Mouse (Mus musculus): ENCODE data around the gene Usp48. TPM values are rescaled to one million over a fixed set of nuclear protein-coding genes. Genes with fewer than 3 reads are reported as not detected.

Usp48 gene
- polyA plus RNA-seq, 1 experiment from 2014 or later = 87.1 TPM

DNA sequence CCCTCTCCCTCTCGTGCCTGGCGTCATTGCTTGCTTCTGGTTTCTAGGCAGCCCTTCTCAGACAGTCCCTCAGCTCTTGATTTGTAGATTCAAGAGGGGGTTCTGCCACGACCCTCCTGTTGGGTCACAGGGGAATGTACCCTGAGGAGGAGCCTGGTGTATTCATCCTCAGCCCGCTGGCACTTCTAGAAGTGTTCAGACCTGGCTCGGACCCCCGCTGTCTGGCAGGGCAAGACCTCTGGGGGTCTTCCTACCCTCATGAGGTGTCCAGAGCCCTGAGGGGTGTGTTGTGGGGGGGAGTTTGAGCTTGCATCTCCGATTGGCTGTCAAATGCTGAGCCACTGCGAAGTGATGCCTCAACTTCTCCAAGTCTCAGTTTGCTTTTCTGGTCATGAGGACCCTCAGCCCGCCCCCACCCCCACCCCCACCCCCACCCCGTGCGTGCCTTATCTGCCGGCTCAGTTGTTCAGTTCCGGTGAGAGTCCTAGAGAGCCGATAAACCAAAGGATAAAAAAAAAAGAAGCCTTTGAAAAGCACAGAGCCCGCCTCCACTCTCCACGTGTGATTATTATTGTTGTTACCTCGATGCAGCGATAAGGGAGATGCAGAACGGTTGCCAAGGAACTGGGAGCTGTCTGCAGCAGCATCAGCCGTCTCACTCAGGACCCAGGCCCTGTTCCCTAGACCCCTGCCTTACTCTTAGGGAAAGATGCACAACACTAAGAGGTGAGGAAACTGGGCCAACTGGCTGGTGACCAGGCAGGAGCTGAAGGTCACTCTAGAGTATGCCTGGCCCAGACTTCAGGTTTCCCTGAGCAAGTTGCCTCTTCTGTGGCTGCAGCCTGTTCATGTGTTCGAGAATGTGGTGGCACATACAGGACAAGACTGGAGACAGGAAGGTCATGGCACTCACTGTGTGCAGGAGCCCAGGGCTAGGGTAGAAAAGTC, 106.0 kb downstream of the Usp48 start:
- no peaks in the 10 kb centered on the region for H3K9me3 ChIP-seq
- no peak for ATAC-seq (ENCODE audit: low FRiP score)
- peaks cover 35% of the 10 kb centered on the region for H3K4me1 ChIP-seq
- no peak overlapping the region for H3K4me2 ChIP-seq
- H3K36me3 ChIP-seq (replicated peaks) = no peaks in the 10 kb centered on the region
- H3K27ac ChIP-seq = no peak overlapping the region
- no peak overlapping the region for H3K4me3 ChIP-seq (replicated peaks)
- no peak overlapping the region for H3K9ac ChIP-seq
- no peaks in the 10 kb centered on the region for H3K27me3 ChIP-seq
- 57% methylated on average over 21 of the region's 21 CpGs for WGBS

DNA sequence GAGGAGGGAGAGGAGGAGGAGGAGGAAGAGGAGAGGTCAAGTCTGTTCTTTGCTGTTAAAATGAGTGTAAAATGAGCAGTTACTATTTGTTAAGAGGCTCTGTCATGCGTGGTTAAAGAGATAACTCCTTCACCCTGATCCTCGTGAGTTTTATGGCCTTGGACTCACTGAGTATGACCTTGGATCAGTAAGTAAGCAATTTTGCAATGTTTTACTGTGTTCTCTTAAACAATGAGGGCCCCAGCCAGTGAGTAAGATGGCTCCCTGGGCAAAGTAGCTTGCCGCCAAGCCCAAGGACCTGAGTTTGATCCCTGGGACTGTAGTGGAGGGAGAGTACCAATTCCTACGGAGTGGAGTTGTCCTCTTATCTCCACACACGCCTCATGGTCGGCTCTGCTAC, 107.4 kb downstream of the Usp48 start:
- ATAC-seq (ENCODE audit: low FRiP score) = no peak
- H3K4me1 ChIP-seq = peaks cover 37% of the 10 kb centered on the region
- no peak overlapping the region for H3K4me3 ChIP-seq (replicated peaks)
- H3K9ac ChIP-seq = no peak overlapping the region
- H3K27me3 ChIP-seq = no peaks in the 10 kb centered on the region
- H3K36me3 ChIP-seq (replicated peaks) = no peaks in the 10 kb centered on the region
- H3K9me3 ChIP-seq = no peaks in the 10 kb centered on the region
- 77% methylated on average over 6 of the region's 6 CpGs for WGBS
- H3K4me2 ChIP-seq = no peak overlapping the region
- no peak overlapping the region for H3K27ac ChIP-seq

DNA sequence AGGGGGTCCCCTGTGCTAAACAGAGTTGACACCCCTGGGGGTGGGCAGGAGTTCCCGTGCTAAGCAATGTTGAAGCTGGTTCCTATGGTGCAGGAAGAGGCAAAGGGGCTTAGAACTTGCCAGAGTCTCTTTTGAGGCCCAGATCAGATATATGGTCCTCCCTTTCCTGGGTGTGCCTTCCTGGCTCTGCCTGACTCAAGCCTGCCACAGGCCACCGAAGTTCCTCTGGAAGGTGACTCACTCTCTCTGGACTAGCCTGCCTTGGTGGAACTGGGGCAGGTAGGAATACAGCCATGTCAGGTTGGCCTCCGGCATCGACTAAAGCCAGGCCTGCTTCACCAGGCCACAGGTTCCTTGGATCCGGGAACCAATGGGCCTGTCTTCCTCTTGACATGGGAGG, 109.5 kb downstream of the Usp48 start:
- Histone ChIP-seq H3K9ac (no peak overlapping the region), H3K9me3 (no peaks in the 10 kb centered on the region), H3K4me2 (no peak overlapping the region), H3K4me1 (peaks cover 44% of the 10 kb centered on the region), H3K36me3 (replicated peaks) (no peaks in the 10 kb centered on the region), H3K27me3 (peaks cover 4% of the 10 kb centered on the region), H3K4me3 (replicated peaks) (no peak overlapping the region), H3K27ac (no peak overlapping the region)
- 95% methylated on average over 5 of the region's 5 CpGs for WGBS
- no peak for ATAC-seq (ENCODE audit: low FRiP score)

DNA sequence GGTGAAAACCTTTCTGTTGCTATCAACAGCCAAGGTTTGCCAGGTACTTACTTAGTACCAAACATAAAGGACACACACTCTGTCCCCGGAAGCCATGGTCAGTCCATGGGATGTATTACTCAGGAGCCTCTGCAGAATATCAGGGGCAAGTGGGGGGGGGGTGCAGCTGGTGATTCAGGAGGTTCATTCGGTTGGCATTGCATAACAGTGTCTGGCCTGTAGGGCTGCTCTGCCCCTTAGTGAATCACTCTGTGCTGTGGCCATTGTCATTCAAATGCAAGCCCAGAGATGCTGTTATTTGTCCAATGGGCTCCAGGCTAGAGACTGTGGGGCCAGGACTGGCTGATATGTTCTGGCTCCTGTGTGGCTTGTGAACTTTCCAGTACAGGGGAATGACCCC, 111.0 kb downstream of the Usp48 start:
- 53% methylated on average over 2 of the region's 2 CpGs for WGBS
- H3K36me3 ChIP-seq (replicated peaks) = no peaks in the 10 kb centered on the region

DNA sequence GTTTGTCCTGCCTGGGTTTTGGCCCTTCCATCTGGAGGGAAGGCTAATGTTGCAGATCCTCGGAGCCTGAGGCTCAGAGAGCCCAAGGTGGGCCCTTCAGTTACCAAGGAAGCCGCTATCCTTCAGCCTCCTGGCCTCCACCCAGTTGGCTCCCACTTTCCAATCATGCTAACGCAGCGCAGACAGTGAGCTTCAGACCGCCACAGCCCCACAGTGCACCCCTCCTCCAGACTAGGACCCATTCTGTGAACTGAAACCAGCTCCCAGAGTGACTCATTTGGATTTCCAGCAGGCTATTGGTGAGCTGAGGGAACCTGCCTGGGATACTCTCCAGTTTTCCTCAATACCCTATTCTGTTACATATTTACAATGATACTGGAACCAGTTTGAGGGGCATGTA, 111.8 kb downstream of the Usp48 start:
- H3K9me3 ChIP-seq = no peaks in the 10 kb centered on the region
- H3K27ac ChIP-seq = no peak overlapping the region
- 75% methylated on average over 5 of the region's 5 CpGs for WGBS
- no peak overlapping the region for H3K4me3 ChIP-seq (replicated peaks)
- H3K9ac ChIP-seq = no peak overlapping the region
- H3K36me3 ChIP-seq (replicated peaks) = no peaks in the 10 kb centered on the region
- H3K27me3 ChIP-seq = peaks cover 27% of the 10 kb centered on the region
- H3K4me2 ChIP-seq = no peak overlapping the region
- peaks cover 28% of the 10 kb centered on the region for H3K4me1 ChIP-seq
- ATAC-seq (ENCODE audit: low FRiP score) = no peak

More for the DNA sequence above, 111.0 kb downstream of the Usp48 start:
- no peak for ATAC-seq (ENCODE audit: low FRiP score)
- no peak overlapping the region for H3K27ac ChIP-seq
- no peak overlapping the region for H3K4me2 ChIP-seq
- H3K27me3 ChIP-seq = peaks cover 19% of the 10 kb centered on the region
- H3K4me3 ChIP-seq (replicated peaks) = no peak overlapping the region
- no peak overlapping the region for H3K9ac ChIP-seq
- H3K4me1 ChIP-seq = peaks cover 30% of the 10 kb centered on the region
- no peaks in the 10 kb centered on the region for H3K9me3 ChIP-seq

DNA sequence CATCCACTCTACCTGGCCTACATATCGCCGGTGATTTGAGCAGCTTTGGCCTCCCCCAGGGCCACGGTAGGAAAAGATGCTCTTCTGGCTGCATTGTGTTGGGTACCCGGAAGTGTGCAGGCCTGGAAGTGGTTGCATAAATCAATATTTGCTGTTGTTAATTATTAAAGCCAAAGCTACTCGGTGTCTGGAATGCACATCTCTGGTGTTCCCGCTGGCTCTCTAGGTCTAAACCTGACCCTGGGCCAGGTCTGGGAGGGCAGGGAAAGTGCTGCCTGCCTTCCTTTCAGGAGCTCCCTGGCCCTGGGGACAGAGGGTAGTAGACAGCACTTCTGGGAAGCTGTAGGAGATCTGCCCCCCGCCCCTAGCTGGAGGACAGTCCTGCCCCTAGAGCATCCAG, 113.0 kb downstream of the Usp48 start:
- Histone ChIP-seq H3K4me3 (replicated peaks) (no peak overlapping the region), H3K27me3 (peaks cover 28% of the 10 kb centered on the region), H3K36me3 (replicated peaks) (no peaks in the 10 kb centered on the region), H3K4me1 (peaks cover 28% of the 10 kb centered on the region), H3K27ac (no peak overlapping the region), H3K9ac (no peak overlapping the region; the same call in 1 of the 2 replicates), H3K9me3 (no peaks in the 10 kb centered on the region), H3K4me2 (0 out of 2 replicates have a peak overlapping the region, but pooled peaks have one; percentile 76)
- WGBS = 74% methylated on average over 7 of the region's 7 CpGs
- no peak for ATAC-seq (ENCODE audit: low FRiP score)

DNA sequence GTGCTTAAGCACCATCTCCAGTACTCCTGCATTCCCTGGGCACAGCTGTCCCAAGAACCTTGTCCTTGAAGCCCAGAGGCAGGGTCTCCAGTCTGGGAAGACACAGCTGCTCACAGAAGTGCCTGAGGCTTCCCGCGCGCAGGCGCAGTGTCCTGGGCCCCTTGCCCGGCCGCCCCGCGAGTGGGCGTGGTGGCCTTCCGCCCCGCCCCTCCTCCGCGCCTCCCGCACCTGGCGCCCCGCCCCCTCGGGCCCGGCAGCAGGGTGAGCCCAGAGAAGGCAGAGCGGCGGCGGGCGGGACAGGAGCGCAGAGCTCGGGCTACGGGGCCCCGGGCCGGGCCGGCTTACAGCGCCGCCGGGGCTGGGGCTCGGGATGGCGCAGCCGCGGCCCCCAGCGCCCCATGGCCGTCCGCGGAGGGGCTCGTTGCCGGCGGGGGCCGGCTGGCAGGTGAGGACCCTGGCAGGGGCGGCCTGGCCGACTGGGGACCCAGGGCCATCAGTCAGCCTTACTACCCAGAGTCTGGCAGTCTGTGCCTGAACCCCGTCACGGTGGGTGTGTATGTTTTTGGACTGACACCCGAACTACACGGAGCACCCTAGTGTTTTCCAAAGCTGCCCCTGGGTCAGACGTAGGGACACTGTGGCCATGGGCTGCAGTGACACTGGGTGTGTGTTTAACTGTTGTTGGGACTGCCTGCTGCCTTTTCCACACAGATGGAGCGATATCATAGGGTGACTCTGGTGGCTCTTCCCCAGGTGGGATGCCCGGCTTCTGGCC, 113.8 kb downstream of the Usp48 start:
- Histone ChIP-seq H3K9ac (peak overlapping the region; percentile 65), H3K36me3 (replicated peaks) (no peaks in the 10 kb centered on the region), H3K4me3 (replicated peaks) (peak overlapping the region; percentile 48), H3K4me2 (peak overlapping the region; percentile 76), H3K27me3 (peaks cover 28% of the 10 kb centered on the region), H3K27ac (no peak overlapping the region), H3K9me3 (no peaks in the 10 kb centered on the region), H3K4me1 (peaks cover 28% of the 10 kb centered on the region)
- WGBS = 5% methylated on average over 39 of the region's 52 CpGs
- ATAC-seq (ENCODE audit: low FRiP score) = peak; percentile 90

Other genes with a start within 250 kb of the Usp48 start
- 584 and 589 TPM in 2 replicates for gene Cdc42, start 236.0 kb upstream of the Usp48 start, polyA plus RNA-seq (2016; fragmentation: Nextera tagmentation; extraction: Ambion mirVana)
- gene Cela3a, start 184.0 kb upstream of the Usp48 start, polyA plus RNA-seq (2016; fragmentation: Nextera tagmentation; extraction: Ambion mirVana) = not detected in 2 replicates
- gene Cela3b, start 163.2 kb upstream of the Usp48 start, polyA plus RNA-seq (2016; fragmentation: Nextera tagmentation; extraction: Ambion mirVana) = not detected in 2 replicates
- not detected in 2 replicates for gene 1700013G24Rik, start 140.5 kb upstream of the Usp48 start, polyA plus RNA-seq (2016; fragmentation: Nextera tagmentation; extraction: Ambion mirVana)
- 8.0 and 8.9 TPM in 2 replicates for gene Hspg2, start 125.0 kb upstream of the Usp48 start, polyA plus RNA-seq (2016; fragmentation: Nextera tagmentation; extraction: Ambion mirVana)
- gene Ldlrad2, start 19.2 kb upstream of the Usp48 start, polyA plus RNA-seq (2016; fragmentation: Nextera tagmentation; extraction: Ambion mirVana) = not detected in 2 replicates
- gene Rap1gap, start 71.0 kb downstream of the Usp48 start, polyA plus RNA-seq (2016; fragmentation: Nextera tagmentation; extraction: Ambion mirVana) = 7.3 and 8.6 TPM in 2 replicates
- 13.1 and 15.5 TPM in 2 replicates for gene Alpl, start 202.6 kb downstream of the Usp48 start, polyA plus RNA-seq (2016; fragmentation: Nextera tagmentation; extraction: Ambion mirVana)

Measured in forebrain, embryonic 12.5 days (tissue).